Mouse (Mus musculus): Measurements from ENCODE around the gene Sh3gl1.

DNA sequence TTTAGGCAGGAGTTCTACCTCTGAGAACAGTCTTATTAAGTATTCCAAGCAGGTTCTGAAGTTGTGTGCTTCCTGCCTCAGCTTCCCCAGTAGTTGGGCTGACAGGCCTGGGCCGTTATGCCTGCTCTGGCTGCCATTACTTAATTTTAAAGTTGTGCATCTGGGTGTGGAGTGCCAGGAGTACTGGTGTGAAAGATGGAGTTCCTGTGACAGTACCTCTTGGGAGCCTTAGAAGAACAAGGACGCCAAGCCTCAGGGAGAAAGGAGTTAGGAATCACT lies 26.5 kb downstream of the Sh3gl1 start:
- TF ChIP-seq CTCF (IDR thresholded peaks at IDR 0.05; ENCODE audit: borderline replicate concordance, insufficient read depth, low read depth, low read length) (no peak), POLR2A (IDR thresholded peaks at IDR 0.05; ENCODE audit: borderline replicate concordance, insufficient read depth, low read length) (no peak)
